Mouse (Mus musculus) layer of hippocampus, adult 9-10 months (tissue): ENCODE measurements around the gene Ttc36.

Experiments
- DNase-seq: peaks from one replicate; pipeline ENCODE4 v3.0.0; 2022; ENCODE audit warnings: low spot score

Ttc36 gene

GRCm38 (mm10) chr9:44802808-44803450 is at the start of gene Ttc36:
Gene Ttc36 (minus strand): TSS chr9:44803072.
- no peak for DNase-seq

GRCm38 (mm10) chr9:44847446-44847845 is 44.6 kb upstream of the Ttc36 start:
- no peak for DNase-seq

GRCm38 (mm10) chr9:44841241-44841640 is 38.4 kb upstream of the Ttc36 start:
- DNase-seq, result no peak

GRCm38 (mm10) chr9:44836439-44836838 is 33.6 kb upstream of the Ttc36 start:
- peak; percentile 71 for DNase-seq

GRCm38 (mm10) chr9:44832356-44832755 is 29.5 kb upstream of the Ttc36 start:
- no peak for DNase-seq

- no peak for DNase-seq
These were observed 27.6 kb upstream of the Ttc36 start for GRCm38 (mm10) chr9:44830506-44830905.

- DNase-seq, result no peak
These were observed 26.1 kb upstream of the Ttc36 start for GRCm38 (mm10) chr9:44828944-44829343.

GRCm38 (mm10) chr9:44826660-44827059 is 23.8 kb upstream of the Ttc36 start:
- no peak for DNase-seq

- no peak for DNase-seq
These were observed 17.3 kb upstream of the Ttc36 start for GRCm38 (mm10) chr9:44819920-44820827.

- no peak for DNase-seq
These were observed 14.7 kb upstream of the Ttc36 start for GRCm38 (mm10) chr9:44817522-44817921.

GRCm38 (mm10) chr9:44814179-44814578 is 11.3 kb upstream of the Ttc36 start:
- DNase-seq, result no peak

GRCm38 (mm10) chr9:44810316-44810715 is 7.4 kb upstream of the Ttc36 start:
- no peak for DNase-seq

- DNase-seq, result no peak
These were observed 4.9 kb upstream of the Ttc36 start for GRCm38 (mm10) chr9:44807778-44808177.

GRCm38 (mm10) chr9:44807141-44807540 is 4.3 kb upstream of the Ttc36 start:
- DNase-seq, result no peak

- DNase-seq, result no peak
These were observed 2.7 kb upstream of the Ttc36 start for GRCm38 (mm10) chr9:44805536-44805935.

- no peak for DNase-seq
These were observed 1.8 kb upstream of the Ttc36 start for GRCm38 (mm10) chr9:44804678-44805077.

GRCm38 (mm10) chr9:44801669-44802068 is 1.2 kb downstream of the Ttc36 start:
- DNase-seq, result no peak

- DNase-seq, result no peak
These were observed 2.9 kb downstream of the Ttc36 start for GRCm38 (mm10) chr9:44799958-44800324.

GRCm38 (mm10) chr9:44799102-44799957 is 3.5 kb downstream of the Ttc36 start, which contains the start of gene Tmem25:
Gene Tmem25 (minus strand): TSS chr9:44799307.
- peak; percentile 52 for DNase-seq

GRCm38 (mm10) chr9:44798298-44798697 is 4.6 kb downstream of the Ttc36 start:
- DNase-seq, result no peak

GRCm38 (mm10) chr9:44792842-44793241 is 10.0 kb downstream of the Ttc36 start:
- no peak for DNase-seq
